Mouse (Mus musculus) E14TG2a.4 (cell line): ENCODE measurements at regions not wholly inside any gene's neighbourhood (a gene's known extent, or its start where the extent isn't known, plus 50 kb on each side); places are given as distances from the start of the nearest gene placed in this dataset.

Experiments
- H3K27me3 ChIP-seq: 2 replicates; pipeline ENCODE4 v1.6.1; 2014; ENCODE audit warnings: low read length, control low read depth; ENCODE audit not compliant: insufficient read depth
- H3K36me3 ChIP-seq: 2 replicates; pipeline ENCODE4 v1.6.1; 2014; ENCODE audit warnings: low read length, control low read depth; ENCODE audit not compliant: insufficient read depth
- H3K4me1 ChIP-seq: replicated peaks from 2 replicates; pipeline ENCODE4 v1.6.1; 2014; ENCODE audit warnings: low read depth, low read length, control low read depth
- H3K4me3 ChIP-seq: replicated peaks from 2 replicates; pipeline ENCODE4 v1.5.1; 2014; ENCODE audit warnings: mild to moderate bottlenecking, low read length
- H3K9me3 ChIP-seq: 2 replicates; pipeline ENCODE4 v1.6.1; 2014; ENCODE audit warnings: low read length, control low read depth
- CTCF ChIP-seq: conservative IDR thresholded peaks from 2 replicates; pipeline ENCODE4 v1.5.1; 2014; ENCODE audit warnings: low read length
- NANOG ChIP-seq: IDR thresholded peaks from 2 replicates; pipeline ENCODE4 v1.6.1; 2014; ENCODE audit warnings: borderline replicate concordance, low read length, mixed read lengths
- POU5F1 ChIP-seq: IDR thresholded peaks from 2 replicates; pipeline ENCODE4 v1.6.1; 2014; ENCODE audit warnings: low read length, borderline replicate concordance

- H3K36me3 ChIP-seq: no peaks in the 10 kb centered on the region
- no peak overlapping the region for H3K4me3 ChIP-seq
- 0 out of 2 replicates have a peak, but pooled peaks cover 3% of the 10 kb centered on the region for H3K27me3 ChIP-seq
- H3K9me3 ChIP-seq: no peaks in the 10 kb centered on the region
- TF ChIP-seq CTCF (no peak), POU5F1 (no peak), NANOG (no peak)
- H3K4me1 ChIP-seq: no peaks in the 10 kb centered on the region
These were observed 484.6 kb upstream of the Cdh11 start for GRCm38 (mm10) chr8:103270035-103270434.

GRCm38 (mm10) chr8:103270815-103271553, 485.5 kb upstream of the Cdh11 start:
- Histone ChIP-seq H3K27me3 (0 out of 2 replicates have a peak, but pooled peaks cover 3% of the 10 kb centered on the region), H3K4me1 (no peaks in the 10 kb centered on the region), H3K9me3 (no peaks in the 10 kb centered on the region), H3K36me3 (no peaks in the 10 kb centered on the region), H3K4me3 (no peak overlapping the region)
- TF ChIP-seq CTCF (no peak), POU5F1 (no peak), NANOG (no peak)

- H3K4me1 ChIP-seq: no peaks in the 10 kb centered on the region
- H3K4me3 ChIP-seq: no peak overlapping the region
- no peaks in the 10 kb centered on the region for H3K9me3 ChIP-seq
- H3K36me3 ChIP-seq: no peaks in the 10 kb centered on the region
- TF ChIP-seq POU5F1: no peak
- no peak for TF ChIP-seq CTCF
- TF ChIP-seq NANOG: no peak
- 0 out of 2 replicates have a peak, but pooled peaks cover 3% of the 10 kb centered on the region for H3K27me3 ChIP-seq
These were observed 487.1 kb upstream of the Cdh11 start for GRCm38 (mm10) chr8:103272305-103273079.

- Histone ChIP-seq H3K27me3 (0 out of 2 replicates have a peak, but pooled peaks cover 3% of the 10 kb centered on the region), H3K4me3 (no peak overlapping the region), H3K9me3 (no peaks in the 10 kb centered on the region), H3K4me1 (no peaks in the 10 kb centered on the region), H3K36me3 (no peaks in the 10 kb centered on the region)
- no peak for TF ChIP-seq POU5F1
- TF ChIP-seq CTCF: no peak
- no peak for TF ChIP-seq NANOG
These were observed 488.0 kb upstream of the Cdh11 start for GRCm38 (mm10) chr8:103273476-103273875.

GRCm38 (mm10) chr8:103281801-103282200, 496.4 kb upstream of the Cdh11 start:
- H3K4me3 ChIP-seq: no peak overlapping the region
- H3K4me1 ChIP-seq: no peaks in the 10 kb centered on the region
- no peaks in the 10 kb centered on the region for H3K9me3 ChIP-seq
- no peaks in the 10 kb centered on the region for H3K36me3 ChIP-seq
- no peaks in the 10 kb centered on the region for H3K27me3 ChIP-seq
- TF ChIP-seq NANOG: no peak
- TF ChIP-seq CTCF: no peak
- TF ChIP-seq POU5F1: no peak

- no peaks in the 10 kb centered on the region for H3K9me3 ChIP-seq
- no peak for TF ChIP-seq POU5F1
- TF ChIP-seq NANOG: no peak
- no peak for TF ChIP-seq CTCF
- H3K4me3 ChIP-seq: no peak overlapping the region
- H3K36me3 ChIP-seq: no peaks in the 10 kb centered on the region
- no peaks in the 10 kb centered on the region for H3K4me1 ChIP-seq
- H3K27me3 ChIP-seq: no peaks in the 10 kb centered on the region; the same call in 1 of the 2 replicates
These were observed 503.1 kb upstream of the Cdh11 start for GRCm38 (mm10) chr8:103288561-103288974.

GRCm38 (mm10) chr8:103292896-103293295, 507.5 kb upstream of the Cdh11 start:
- Histone ChIP-seq H3K9me3 (no peaks in the 10 kb centered on the region), H3K36me3 (no peaks in the 10 kb centered on the region), H3K27me3 (no peaks in the 10 kb centered on the region; the same call in 1 of the 2 replicates), H3K4me1 (no peaks in the 10 kb centered on the region), H3K4me3 (no peak overlapping the region)
- no peak for TF ChIP-seq NANOG
- no peak for TF ChIP-seq POU5F1
- no peak for TF ChIP-seq CTCF

- Histone ChIP-seq H3K36me3 (no peaks in the 10 kb centered on the region), H3K27me3 (no peaks in the 10 kb centered on the region), H3K4me3 (no peak overlapping the region), H3K4me1 (no peaks in the 10 kb centered on the region), H3K9me3 (no peaks in the 10 kb centered on the region)
- TF ChIP-seq CTCF: no peak
- TF ChIP-seq NANOG: no peak
- TF ChIP-seq POU5F1: no peak
These were observed 521.2 kb upstream of the Cdh11 start for GRCm38 (mm10) chr8:103306476-103307183.
